Mouse (Mus musculus) gastrocnemius, postnatal 36 days (tissue): ENCODE data around the gene Dlk1. TPM values are rescaled to one million over a fixed set of nuclear protein-coding genes. Genes with fewer than 3 reads are reported as not detected.
A peak's percentile ranks its signal among the peaks of the same experiment; 100 is the strongest.

Source experiments
- DNase-seq, 2 experiments: peaks; one replicate each; pipeline ENCODE4 v3.0.0; 2022
- intact Hi-C: fragments of 180-260 bp; cut with DNase I; formaldehyde crosslinking; loops from one replicate; pipeline ENCODE4 v1.15.1; 2025
- total RNA-seq, 2 experiments: library from RNA; stranded (reverse); gene quantifications; 2 replicates each; pipeline ENCODE4 v1.2.3; 2021

Dlk1 gene
- total RNA-seq, 2 experiments from 2014 or later, result 3.6 to 5.8 TPM

DNA sequence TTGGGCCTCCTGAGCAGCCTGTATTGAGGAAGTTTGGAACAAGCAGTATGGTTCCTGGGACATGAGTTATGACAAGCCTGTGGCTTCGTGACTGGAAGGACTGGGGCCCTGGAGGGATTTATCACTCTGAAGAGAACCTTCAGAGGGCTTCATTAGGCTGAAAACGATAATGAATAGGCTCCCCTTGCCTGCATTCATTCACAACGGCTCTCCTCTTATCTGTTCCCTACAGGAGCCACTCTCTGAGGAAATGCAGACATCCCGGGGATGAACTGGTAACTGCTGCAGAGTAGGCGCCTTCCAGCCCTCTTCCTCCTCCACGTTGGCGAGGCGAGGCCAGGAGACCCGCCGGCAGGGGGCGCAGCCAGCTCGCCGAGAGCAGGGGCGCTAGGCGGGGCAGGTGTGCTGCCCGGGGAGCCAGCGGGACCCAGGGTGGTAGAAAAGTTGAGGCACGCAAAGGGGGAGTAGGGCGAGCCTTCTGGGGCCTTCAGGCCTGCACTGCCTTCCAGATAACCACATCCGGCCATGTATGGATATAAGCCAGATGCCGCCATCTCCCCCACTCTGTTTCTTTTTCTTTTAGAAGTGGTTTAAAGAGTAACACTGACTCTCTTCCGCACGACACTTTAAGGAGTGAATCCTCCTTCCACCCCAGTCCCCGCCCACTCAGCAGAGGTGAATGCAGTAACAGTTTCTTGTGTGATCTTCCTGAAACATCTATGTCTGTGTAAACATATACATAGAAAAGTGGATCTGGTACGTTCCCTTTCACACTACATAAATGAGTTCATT is 14.9 kb upstream of the Dlk1 start:
- DNase-seq, result peak; percentile 70 to 79
- intact Hi-C loops, result loop anchor here (2.0 to 10.0 kb wide), 3 partner anchors 170 to 935 kb away; no protein-coding TSS in a partner anchor

DNA sequence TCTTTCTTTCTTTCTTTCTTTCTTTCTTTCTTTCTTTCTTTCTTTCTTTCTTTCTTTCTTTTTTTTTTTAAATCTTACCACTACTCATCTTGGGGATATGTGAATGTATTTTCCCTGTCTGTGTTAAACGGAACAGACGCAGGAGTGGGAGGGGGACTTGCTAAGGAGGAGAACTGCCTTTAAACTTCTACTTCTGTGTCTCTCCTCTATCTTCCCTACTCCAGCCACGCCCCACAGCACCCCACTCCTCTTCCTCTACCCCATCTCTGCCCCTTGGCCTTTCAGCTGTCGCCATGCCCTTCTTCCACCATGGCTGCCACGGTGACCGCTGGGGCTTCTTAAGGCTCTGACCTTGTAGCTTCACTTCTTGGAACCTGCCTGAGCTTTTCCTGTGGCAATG is 14.2 kb upstream of the Dlk1 start:
- intact Hi-C loops, result loop anchor here (2.0 to 10.0 kb wide), 3 partner anchors 169 to 934 kb away; no protein-coding TSS in a partner anchor
- no peak for DNase-seq

DNA sequence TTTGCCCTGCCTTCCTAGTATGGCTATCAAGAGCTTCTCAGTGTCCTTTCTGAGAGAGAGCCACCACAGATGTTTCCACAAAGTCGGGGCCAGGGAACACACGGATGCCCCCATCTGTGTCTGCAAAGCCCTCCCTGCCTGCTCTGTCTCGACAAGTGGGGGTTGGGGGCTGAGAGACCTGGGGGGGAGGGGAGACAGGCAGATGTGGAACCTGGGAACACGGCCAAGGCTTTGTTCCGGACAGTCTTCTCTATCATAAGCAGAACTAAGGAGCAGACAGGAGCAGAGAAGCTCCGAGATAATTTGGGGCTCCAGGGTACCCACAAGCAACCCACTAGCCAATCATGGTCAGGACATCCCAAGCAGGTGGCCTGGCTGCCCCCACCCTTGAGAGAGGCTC is 12.6 kb upstream of the Dlk1 start:
- intact Hi-C loops, result loop anchor here (2.0 to 10.0 kb wide), 3 partner anchors 167 to 933 kb away; no protein-coding TSS in a partner anchor
- DNase-seq, result no peak

DNA sequence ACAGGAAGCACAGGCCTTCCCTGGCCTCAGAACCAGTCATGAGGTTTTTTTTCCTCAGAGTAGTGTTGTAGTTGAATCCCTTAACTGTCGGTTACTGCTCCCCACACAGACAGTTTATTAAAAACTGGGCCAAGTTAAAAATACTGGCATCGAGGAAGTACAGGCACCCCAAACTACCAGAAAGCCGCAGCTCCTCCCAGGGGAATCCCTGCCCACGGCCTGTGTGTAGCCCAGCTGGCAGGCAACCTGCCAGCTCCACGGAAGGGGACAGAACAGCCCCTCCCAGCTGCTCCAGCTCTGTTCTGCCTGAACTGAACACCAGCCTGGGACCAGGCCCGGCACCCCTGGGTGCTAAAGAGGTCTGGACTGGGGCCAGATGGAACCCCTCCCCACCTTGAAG is 11.3 kb upstream of the Dlk1 start:
- intact Hi-C loops, result no loop called here
- DNase-seq, result no peak

DNA sequence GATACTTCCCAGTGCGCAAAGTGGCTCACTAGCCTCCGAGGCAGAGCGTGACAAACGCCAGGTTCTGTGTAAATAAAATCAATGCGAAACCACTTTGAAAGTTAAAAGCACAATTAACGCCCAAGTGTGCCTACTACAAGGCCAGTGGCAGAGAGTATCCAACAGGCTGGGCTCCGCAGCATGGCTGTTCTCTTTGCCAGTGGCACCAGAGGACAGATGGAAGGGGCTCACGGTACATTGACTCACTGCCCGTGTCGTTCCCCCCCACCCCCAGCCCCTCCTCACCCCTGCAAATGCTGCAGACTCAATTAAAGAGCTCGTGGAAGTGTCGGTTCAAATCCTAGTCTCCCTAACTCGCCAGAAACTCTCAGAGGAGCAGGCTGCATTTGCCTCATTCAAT is 10.5 kb upstream of the Dlk1 start:
- DNase-seq, result no peak
- intact Hi-C loops, result no loop called here

DNA sequence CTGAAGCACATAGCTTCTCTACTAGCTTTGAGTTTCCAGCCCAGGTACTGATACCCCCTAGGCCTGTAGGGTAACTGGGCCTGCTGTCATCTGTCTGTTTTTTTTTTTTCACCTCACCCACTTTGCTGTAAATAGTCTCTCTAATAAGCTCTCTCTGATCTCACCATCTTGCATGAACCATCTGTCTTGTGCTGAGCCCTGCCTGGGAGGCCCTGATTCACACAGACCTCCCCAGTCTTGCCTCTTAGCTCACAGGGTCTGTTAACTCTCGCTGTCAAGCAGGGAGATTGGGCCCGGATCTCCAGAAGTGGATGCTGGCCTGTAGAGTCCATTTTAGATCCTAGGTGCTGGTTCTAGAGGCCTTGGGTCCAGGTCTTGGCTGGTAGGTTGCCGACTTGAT is 9.3 kb upstream of the Dlk1 start:
- intact Hi-C loops, result no loop called here

DNA sequence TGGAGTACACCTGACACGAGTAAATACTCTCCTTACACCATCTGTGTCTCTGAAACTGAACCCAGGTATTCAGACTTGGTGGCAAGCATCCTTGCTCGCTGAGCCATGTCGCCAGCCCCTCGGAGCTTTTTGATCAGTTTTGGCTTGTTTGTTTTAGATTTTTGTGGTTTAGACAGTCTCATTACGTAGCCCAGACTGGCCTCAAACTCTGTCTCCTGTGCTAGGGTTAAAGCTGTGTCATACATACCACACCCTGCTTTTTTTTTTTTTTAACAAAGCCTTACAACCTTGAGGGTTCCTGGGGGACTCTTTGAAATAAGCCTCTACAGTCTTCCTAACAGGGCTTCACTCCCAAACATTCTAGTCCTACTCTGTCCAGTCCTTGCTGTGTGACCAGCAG is 7.6 kb upstream of the Dlk1 start:
- intact Hi-C loops, result no loop called here
- no peak for DNase-seq

More for the DNA sequence above, 9.3 kb upstream of the Dlk1 start:
- no peak for DNase-seq

DNA sequence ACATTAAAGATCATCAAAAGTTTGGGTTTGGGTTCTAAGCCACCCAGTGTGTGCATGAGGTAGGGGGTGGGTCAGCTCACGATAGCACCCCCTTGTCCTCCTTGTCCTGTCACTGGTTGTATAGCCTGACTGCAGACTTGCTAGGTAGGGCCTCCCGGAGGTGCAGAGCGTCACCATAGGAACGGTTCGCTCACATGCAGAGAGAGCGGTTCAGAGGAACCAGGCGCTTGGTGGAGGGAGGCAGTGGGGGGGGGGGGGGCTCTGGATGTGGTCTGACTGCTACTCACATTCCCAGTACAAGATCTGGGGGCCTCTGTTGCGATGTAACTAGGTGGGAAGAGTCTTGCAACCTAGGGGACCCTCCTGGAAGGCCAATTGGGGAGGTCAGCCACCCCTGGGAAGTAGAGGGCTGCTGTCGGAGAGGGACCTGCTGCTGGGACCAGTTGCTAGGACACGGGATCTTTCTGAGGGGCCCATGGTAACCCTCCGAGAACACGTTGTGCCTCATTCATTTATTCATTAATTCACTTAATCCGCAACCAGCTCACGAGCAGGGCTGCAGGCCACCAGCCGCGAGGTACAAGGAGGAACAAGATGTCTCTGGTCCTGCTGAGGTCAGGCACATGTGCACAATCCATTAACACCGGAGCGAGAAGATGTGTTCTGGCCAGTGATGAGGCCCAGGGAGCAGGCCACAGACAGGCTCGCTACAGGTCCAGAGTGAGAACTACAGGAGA is 7.0 kb upstream of the Dlk1 start:
- intact Hi-C loops, result no loop called here
- no peak for DNase-seq

DNA sequence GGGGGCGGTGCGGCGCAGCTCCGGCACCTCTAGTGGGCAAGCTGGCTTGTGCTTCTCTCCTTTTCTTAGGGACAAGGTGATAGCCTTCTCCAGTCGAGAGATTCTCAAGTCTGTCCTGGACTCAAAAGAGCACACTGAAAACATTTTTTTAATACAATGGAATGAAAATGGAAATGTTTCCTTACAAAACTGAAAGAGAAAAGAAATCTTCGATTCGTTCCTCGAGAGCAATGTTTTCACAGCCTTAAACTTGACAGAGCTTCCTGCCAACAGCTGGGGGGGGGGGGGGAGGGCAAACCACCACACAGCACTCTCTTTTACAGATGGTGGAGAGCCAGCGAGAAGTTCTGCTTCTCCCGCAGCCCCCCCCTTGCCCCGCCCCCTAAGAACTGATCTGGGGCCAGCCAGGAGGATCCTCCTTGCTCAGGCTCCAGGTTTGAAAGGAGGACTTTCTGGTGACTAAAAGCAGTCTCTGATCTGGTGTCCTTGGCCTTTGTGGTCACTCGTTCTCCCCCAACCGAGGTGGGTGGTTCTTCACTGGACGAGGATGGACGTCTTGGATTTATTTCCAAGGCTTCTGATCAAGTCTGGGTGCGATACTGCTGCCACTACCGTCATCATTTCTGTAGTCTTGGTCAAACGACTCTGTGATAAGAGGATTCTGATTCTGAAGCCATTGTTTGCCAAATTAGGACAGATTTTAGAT is 6.2 kb upstream of the Dlk1 start:
- DNase-seq, result no peak
- intact Hi-C loops, result no loop called here

DNA sequence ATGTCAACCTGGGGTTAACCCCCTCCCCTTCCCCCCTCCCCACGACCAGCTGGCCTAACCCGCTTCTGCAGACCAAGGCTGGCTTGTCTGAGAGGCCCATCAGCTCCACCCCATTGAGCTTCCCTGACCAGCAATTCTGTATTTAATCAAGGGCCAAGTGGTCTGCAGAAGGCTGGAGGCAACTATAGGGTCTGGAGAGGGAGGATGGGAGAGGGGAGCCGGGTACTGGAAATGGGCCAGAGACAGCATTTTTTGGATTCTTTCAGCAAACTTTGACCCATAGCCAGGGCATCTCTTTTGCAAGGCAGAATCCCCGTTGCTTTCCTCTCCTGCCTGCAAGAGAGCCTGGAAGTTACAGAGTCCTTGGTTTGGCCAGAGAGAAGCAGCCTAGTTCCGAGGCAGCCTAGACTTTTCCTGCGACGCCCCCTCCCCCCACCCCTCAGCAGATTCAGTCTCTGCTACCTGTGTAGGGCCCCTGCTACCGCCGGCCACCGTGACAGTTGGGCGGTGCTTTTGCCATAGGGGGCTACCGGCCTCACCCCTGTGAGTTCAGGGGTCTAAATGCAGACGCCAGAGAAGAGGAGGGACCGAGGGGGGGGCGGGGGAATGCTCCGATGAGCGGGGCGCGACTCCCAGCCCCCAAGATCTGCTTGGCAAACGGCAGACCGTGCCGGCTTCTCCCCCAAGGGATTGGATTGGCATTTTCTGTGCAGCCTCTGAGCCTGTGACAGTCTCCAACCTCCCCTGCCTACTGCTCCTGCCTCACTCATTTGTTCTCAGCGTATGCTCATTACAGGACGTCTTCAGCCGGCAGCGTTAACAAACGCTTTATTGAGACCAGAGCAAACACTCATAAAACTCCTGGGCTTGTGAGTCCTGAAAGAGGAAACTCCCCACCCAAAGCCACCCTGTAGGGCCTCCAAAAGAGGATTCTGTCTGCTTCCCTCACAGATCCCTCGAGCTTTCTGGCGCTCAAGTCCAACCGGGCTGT is 2.9 kb upstream of the Dlk1 start:
- intact Hi-C loops, result no loop called here
- DNase-seq, result no peak

DNA sequence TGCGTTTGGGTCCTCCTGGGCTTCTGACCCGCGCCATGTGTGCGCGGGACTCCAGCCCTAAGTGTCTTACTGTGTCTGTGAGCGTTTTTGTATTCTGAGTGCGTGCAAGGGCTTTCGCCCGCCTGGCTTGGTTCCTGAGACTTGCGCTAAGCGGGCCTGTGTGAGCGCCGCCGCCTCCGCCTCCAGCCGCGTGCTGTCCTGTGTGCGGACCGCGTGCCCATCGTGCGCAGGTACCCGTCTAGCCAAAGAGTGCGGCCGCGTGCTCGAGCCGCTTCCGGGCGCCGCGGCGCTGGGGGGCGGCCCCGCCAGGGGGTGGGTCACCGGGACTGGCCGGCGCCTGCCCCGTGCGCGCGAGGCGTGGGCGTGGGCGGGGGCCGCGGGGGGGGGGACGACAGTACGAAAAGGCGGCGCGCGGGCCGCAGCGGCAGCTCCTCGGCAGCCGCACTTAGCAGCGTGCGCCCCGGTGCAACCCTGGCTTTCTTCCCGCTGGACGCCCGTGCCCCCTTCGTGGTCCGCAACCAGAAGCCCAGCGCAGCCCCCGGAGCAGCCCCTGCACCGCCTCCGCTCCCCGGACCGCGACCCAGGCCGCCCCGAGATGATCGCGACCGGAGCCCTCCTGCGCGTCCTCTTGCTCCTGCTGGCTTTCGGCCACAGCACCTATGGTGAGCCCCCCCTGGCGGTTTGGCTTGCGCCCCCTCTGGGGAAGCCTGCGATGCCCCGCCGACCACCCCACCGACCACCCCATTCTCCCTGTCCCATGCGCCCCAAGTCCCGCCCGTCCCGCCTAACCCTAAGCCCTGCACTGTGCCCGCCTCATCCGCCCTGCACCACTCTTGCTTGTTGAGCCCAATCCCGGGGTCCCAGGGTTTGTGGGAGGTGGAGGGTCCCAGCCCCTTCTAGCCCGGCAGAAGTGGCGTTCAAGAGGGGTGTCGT is 708 bp downstream of the Dlk1 start:
- DNase-seq, result no peak
- intact Hi-C loops, result no loop called here

DNA sequence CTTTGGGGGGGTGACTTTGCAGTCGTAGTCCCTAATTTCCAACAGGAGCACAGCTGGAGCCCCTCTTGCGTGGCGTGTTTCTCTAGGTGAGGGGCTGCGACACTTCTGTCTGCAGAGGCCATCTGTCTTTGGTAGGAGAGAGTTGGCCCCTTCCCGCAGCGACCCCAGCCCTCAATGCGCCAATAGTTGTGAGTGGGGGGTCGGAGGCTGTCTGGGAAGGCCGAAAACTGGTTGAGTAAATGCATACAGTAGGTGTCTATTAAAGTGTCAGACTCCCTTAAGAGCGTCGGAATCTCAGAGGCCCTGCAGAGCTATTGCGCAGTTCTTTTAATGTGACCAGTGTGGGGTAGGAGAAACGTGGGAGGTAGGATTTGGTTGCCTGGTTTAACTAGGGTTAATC is 1.5 kb downstream of the Dlk1 start:
- DNase-seq, result no peak
- intact Hi-C loops, result no loop called here

DNA sequence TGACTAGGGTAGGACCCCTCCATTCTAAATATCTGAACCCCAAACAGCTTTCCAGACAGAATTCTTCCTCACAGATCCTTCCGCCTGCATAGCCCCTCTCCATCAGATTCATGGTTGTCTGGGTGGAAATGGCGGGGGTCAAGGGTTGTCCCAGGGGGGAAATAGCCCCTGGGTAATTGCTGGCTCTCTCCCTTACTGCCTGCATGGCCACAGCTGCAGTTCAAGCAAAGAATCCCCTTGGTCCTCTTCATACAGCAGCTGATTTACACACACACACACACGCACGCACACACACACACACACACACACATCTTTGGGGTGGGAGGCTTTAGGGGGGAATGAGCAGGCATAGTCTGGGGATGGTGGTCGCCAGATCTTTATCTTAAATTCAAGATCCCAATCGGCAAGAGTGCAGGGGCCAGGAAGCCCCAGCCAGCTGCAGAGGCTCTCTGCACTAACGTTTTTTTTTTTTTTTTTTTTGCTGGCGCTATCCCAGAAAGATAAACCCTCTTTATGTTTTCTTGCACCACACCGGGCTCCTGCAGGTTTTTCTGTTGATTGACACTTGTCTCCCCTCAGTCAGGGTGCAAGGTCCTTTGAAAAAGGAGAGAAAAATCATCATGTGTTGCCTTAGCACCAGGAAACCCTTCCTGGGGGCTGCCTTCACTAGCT is 4.0 kb downstream of the Dlk1 start:
- no peak for DNase-seq
- intact Hi-C loops, result no loop called here

DNA sequence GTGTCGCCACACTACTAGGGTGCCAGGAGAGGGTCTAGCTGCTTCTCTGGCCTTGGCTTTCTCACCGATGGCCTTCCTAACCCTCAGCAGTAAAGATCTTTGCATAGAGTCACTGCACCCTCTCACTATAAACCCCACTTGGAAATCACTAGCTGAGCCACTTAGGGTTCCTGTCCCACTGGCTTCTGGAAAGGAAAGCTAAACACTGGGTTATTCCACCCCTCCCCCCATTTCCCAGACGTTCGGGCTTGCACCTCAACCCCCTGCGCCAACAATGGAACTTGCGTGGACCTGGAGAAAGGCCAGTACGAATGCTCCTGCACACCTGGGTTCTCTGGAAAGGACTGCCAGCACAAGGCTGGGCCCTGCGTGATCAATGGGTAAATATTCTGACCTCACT is 5.2 kb downstream of the Dlk1 start:
- intact Hi-C loops, result no loop called here
- DNase-seq, result no peak

DNA sequence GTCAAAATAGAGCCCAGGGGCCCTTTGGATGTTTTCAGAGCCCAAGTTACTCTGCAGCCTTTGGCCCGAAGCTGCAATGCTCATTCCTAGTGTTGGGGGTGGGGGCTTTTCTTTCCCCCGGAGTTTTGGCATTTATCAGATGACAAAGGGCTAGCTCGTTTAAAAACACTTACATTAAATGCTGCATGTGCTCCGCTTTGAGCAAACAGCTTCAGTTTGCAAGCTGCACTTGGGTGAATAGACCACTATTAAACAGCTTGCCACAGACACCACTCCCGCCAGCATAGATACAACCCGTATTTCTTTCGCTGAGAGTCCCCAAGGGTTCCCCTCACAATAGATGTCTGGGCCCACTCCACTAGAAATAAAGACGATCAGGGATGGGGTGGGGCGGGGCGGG is 6.3 kb downstream of the Dlk1 start:
- DNase-seq, result no peak
- intact Hi-C loops, result no loop called here

DNA sequence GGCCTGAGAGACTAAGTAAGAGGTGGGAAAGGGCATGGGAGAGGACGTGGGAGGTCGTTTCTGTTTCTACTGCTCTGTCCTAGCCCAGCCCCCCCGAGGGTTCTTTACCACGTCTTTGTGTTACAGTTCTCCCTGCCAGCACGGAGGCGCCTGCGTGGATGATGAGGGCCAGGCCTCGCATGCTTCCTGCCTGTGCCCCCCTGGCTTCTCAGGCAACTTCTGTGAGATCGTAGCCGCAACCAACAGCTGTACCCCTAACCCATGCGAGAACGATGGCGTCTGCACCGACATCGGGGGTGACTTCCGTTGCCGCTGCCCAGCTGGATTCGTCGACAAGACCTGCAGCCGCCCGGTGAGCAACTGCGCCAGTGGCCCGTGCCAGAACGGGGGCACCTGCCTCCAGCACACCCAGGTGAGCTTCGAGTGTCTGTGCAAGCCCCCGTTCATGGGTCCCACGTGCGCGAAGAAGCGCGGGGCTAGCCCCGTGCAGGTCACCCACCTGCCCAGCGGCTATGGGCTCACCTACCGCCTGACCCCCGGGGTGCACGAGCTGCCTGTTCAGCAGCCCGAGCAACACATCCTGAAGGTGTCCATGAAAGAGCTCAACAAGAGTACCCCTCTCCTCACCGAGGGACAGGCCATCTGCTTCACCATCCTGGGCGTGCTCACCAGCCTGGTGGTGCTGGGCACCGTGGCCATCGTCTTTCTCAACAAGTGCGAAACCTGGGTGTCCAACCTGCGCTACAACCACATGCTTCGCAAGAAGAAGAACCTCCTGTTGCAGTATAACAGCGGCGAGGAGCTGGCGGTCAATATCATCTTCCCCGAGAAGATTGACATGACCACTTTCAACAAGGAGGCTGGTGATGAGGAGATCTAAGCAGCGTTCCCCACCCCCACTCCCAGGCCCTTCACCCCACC is 7.1 kb downstream of the Dlk1 start:
- intact Hi-C loops, result no loop called here
- no peak for DNase-seq

DNA sequence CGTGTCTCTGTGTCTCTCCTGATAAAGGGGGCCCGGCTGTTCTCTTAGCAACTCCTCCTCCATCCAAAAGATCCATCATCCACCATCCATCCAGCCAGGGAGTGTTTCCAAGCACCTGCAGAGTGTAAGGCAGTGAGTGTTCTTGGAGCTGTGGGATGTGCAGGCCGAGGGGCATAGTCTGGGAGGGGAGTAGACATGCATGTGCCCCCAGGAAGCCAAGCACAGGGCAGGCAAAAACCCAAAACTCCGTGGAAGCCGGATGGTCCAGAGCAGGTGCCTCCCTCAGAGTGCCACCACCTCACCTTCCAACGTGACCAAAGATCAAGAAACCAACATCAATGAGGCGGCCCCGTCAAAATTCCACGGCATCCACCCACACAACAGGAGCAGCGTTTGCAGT is 10.0 kb downstream of the Dlk1 start:
- intact Hi-C loops, result no loop called here
- DNase-seq, result peak in 1 of 2 experiments; percentile 9
